In the genomic region with DNA sequence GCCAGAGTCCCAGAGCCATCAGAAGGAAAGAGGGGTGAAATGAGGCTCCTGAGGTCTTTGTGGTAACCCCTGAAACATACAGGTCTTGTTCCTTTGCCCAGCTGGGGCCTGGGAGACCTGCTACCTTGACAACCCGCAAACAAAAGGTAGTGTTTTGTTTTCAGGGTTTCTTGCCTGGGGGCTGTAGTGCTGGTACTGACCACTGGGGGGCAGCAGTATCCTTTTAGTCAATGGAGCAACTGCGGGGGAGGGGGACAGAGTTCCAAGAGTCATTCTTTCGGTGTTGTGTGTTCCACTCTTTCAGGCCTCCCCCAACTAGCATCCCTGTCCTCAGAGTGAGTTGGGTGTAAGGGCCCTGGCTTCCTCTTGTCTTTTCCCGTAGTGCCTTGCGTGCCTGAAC, we compare ENCODE assay signal across 7 mouse cellular contexts. TPM values are rescaled to one million over a fixed set of nuclear protein-coding genes. Genes with fewer than 3 reads are reported as not detected.
A peak's percentile ranks its signal among the peaks of the same experiment; 100 is the strongest.
DNase-seq lines count a peak whose midpoint lies in the region; ATAC-seq and TF ChIP-seq lines count a peak whose summit lies in the region.

No protein-coding gene starts in this region.

- peaks cover 34% of the 10 kb centered on the region for H3K4me1 ChIP-seq in hindbrain, postnatal 0 days (ENCODE audit: insufficient read depth, low read length)
- H3K4me1 ChIP-seq in midbrain, embryonic 11.5 days (ENCODE audit: control insufficient read depth, insufficient read depth, low read length), result peaks cover 20% of the 10 kb centered on the region
- H3K4me1 ChIP-seq in small intestine, adult 2 months (ENCODE audit: control insufficient read depth, insufficient read depth, insufficient read length, low read length), result peaks cover 51% of the 10 kb centered on the region

- 14% methylated on average over 5 of the region's 5 CpGs for WGBS in hindbrain, postnatal 0 days
- WGBS in midbrain, embryonic 11.5 days, result 23% methylated on average over 5 of the region's 5 CpGs
- WGBS in small intestine, adult 2 months, result 12% methylated on average over 5 of the region's 5 CpGs

- peak; percentile 81 for TF ChIP-seq CTCF in gastrocnemius, adult 2 months (IDR thresholded peaks at IDR 0.05)
- peak; percentile 94 for TF ChIP-seq CTCF in hindbrain, postnatal 0 days (IDR thresholded peaks at IDR 0.05; ENCODE audit: low read depth)
- TF ChIP-seq CTCF in small intestine, adult 2 months (IDR thresholded peaks at IDR 0.05; ENCODE audit: extremely low read depth, insufficient read length, insufficient replicate concordance, low read depth, low read length), result peak; percentile 88; the same call in 1 of the 2 replicates

- ATAC-seq in hindbrain, postnatal 0 days, result no peak
- no peak for ATAC-seq in midbrain, embryonic 11.5 days (ENCODE audit: low FRiP score)

- intact Hi-C loops in gastrocnemius, adult 2 months (cut with DNase I), result loop anchor here (2.0 kb wide), 1 partner anchor 70 kb away; no protein-coding TSS in a partner anchor
- intact Hi-C loops in left cerebral cortex, postnatal 4 days (cut with DNase I), result loop anchor here (5.0 kb wide), 1 partner anchor 33 kb away; no protein-coding TSS in a partner anchor

- H3K4me3 ChIP-seq in gastrocnemius, adult 2 months, result peak overlapping the region; percentile 22
- H3K4me3 ChIP-seq in hindbrain, postnatal 0 days (ENCODE audit: low read length), result peak overlapping the region; percentile 79
- H3K4me3 ChIP-seq in midbrain, embryonic 11.5 days (ENCODE audit: low read depth, low read length), result peak overlapping the region; percentile 79
- H3K4me3 ChIP-seq in small intestine, adult 2 months (ENCODE audit: low read depth, low read length), result peak overlapping the region; percentile 24; the same call in 1 of the 2 replicates

- peak overlapping the region; percentile 91 for H3K4me2 ChIP-seq in hindbrain, postnatal 0 days (ENCODE audit: low read depth, low read length)
- peak overlapping the region; percentile 97 for H3K4me2 ChIP-seq in midbrain, embryonic 11.5 days

- 0 out of 2 replicates have a peak, but pooled peaks have one; percentile 30 for TF ChIP-seq POLR2A in small intestine, adult 2 months (IDR thresholded peaks at IDR 0.05; ENCODE audit: low read depth, low read length)

- H3K27me3 ChIP-seq in hindbrain, postnatal 0 days (ENCODE audit: insufficient read depth, low read length), result no peaks in the 10 kb centered on the region
- no peaks in the 10 kb centered on the region for H3K27me3 ChIP-seq in midbrain, embryonic 11.5 days (ENCODE audit: control insufficient read depth, insufficient read depth, low read length)
- H3K27me3 ChIP-seq in small intestine, adult 2 months (ENCODE audit: control insufficient read depth, insufficient read depth, low read length), result no peaks in the 10 kb centered on the region

- H3K27ac ChIP-seq in gastrocnemius, adult 2 months, result no peak overlapping the region
- H3K27ac ChIP-seq in hindbrain, postnatal 0 days, result peak overlapping the region; percentile 91; the same call in 1 of the 2 replicates
- H3K27ac ChIP-seq in midbrain, embryonic 11.5 days (ENCODE audit: low read depth, low read length), result no peak overlapping the region
- H3K27ac ChIP-seq in small intestine, adult 2 months (ENCODE audit: insufficient read depth, low read depth, low read length), result peak overlapping the region; percentile 84

- peak overlapping the region; percentile 96 for H3K9ac ChIP-seq in hindbrain, postnatal 0 days (replicated peaks; ENCODE audit: low read length)
- peak overlapping the region; percentile 96 for H3K9ac ChIP-seq in midbrain, embryonic 11.5 days (ENCODE audit: low read length)

- DNase-seq in ZHBTc4 (ENCODE audit: low read depth, low spot score), result peak; percentile 94
- peak; percentile 95 to 98 for DNase-seq in cerebellum, postnatal 14 days
- DNase-seq in gastrocnemius, adult 2 months, result peak; percentile 82
- DNase-seq in hindbrain, postnatal 0 days (ENCODE audit: low spot score), result peak; percentile 91
- peak; percentile 91 for DNase-seq in left cerebral cortex, postnatal 4 days
- DNase-seq in midbrain, embryonic 11.5 days (ENCODE audit: low spot score, missing footprints), result peak; percentile 98

- H3K9me3 ChIP-seq in hindbrain, postnatal 0 days (ENCODE audit: low read length), result no peaks in the 10 kb centered on the region
- no peaks in the 10 kb centered on the region for H3K9me3 ChIP-seq in midbrain, embryonic 11.5 days (ENCODE audit: control insufficient read depth, low read length)

- H3K36me3 ChIP-seq in hindbrain, postnatal 0 days (ENCODE audit: insufficient read depth, low read length), result no peaks in the 10 kb centered on the region
- no peaks in the 10 kb centered on the region for H3K36me3 ChIP-seq in midbrain, embryonic 11.5 days (ENCODE audit: control insufficient read depth, insufficient read depth, low read length)
- no peaks in the 10 kb centered on the region for H3K36me3 ChIP-seq in small intestine, adult 2 months (ENCODE audit: control insufficient read depth, insufficient read depth, low read length)

RNA-seq across cellular contexts. Expression of gene Ralgds, which starts 1.6 kb away (rescaled TPM):
- total RNA-seq in gastrocnemius, adult 2 months (2021), result 10 to 100 TPM in 1 of 2 experiments, 1 to 10 TPM in 1; 9.9 to 10.1 TPM
- 263 and 266 TPM in 2 replicates for total RNA-seq in hindbrain, postnatal 0 days (2014; rRNA removed)
- 74.6 and 76.8 TPM in 2 replicates for polyA plus RNA-seq in hindbrain, postnatal 0 days (2015; fragmentation: Nextera tagmentation; extraction: Ambion mirVana)
- 100 to 1,000 TPM; 164 to 176 TPM for total RNA-seq in left cerebral cortex, postnatal 4 days (2021)
- polyA plus RNA-seq in midbrain, embryonic 11.5 days (2014; fragmentation: Nextera tagmentation; extraction: Ambion mirVana), result 45.8 and 48.8 TPM in 2 replicates
- polyA plus RNA-seq in small intestine, adult 2 months (2012; rRNA removed), result 51.2 and 110 TPM in 2 replicates

RNA-seq across cellular contexts. Expression of gene Gm10134, which starts 8.6 kb away (rescaled TPM):
- total RNA-seq in gastrocnemius, adult 2 months (2021), result under 1 TPM in 1 of 2 experiments, not detected in 1; 0.98 TPM
- total RNA-seq in hindbrain, postnatal 0 days (2014; rRNA removed), result not detected in 2 replicates
- 4.0 and 4.8 TPM in 2 replicates for polyA plus RNA-seq in hindbrain, postnatal 0 days (2015; fragmentation: Nextera tagmentation; extraction: Ambion mirVana)
- not detected for total RNA-seq in left cerebral cortex, postnatal 4 days (2021)
- polyA plus RNA-seq in midbrain, embryonic 11.5 days (2014; fragmentation: Nextera tagmentation; extraction: Ambion mirVana), result not detected in 2 replicates
- 0.57 TPM in 1 of 2 replicates, not detected in the other for polyA plus RNA-seq in small intestine, adult 2 months (2012; rRNA removed)

RNA-seq across cellular contexts. Expression of gene Gbgt1, which starts 17.8 kb away (rescaled TPM):
- 1 to 10 TPM in 1 of 2 experiments, under 1 TPM in 1; 0.56 to 1.1 TPM for total RNA-seq in gastrocnemius, adult 2 months (2021)
- 3.7 and 8.2 TPM in 2 replicates for total RNA-seq in hindbrain, postnatal 0 days (2014; rRNA removed)
- polyA plus RNA-seq in hindbrain, postnatal 0 days (2015; fragmentation: Nextera tagmentation; extraction: Ambion mirVana), result 1.5 and 1.7 TPM in 2 replicates
- 1 to 10 TPM; 2.5 to 2.6 TPM for total RNA-seq in left cerebral cortex, postnatal 4 days (2021)
- 0.10 and 0.25 TPM in 2 replicates for polyA plus RNA-seq in midbrain, embryonic 11.5 days (2014; fragmentation: Nextera tagmentation; extraction: Ambion mirVana)
- 4.7 and 4.8 TPM in 2 replicates for polyA plus RNA-seq in small intestine, adult 2 months (2012; rRNA removed)

RNA-seq across cellular contexts. Expression of gene Mrps2, which starts 46.6 kb away (rescaled TPM):
- 10 to 100 TPM; 21.2 to 25.5 TPM for total RNA-seq in gastrocnemius, adult 2 months (2021)
- total RNA-seq in hindbrain, postnatal 0 days (2014; rRNA removed), result 31.5 and 33.0 TPM in 2 replicates
- polyA plus RNA-seq in hindbrain, postnatal 0 days (2015; fragmentation: Nextera tagmentation; extraction: Ambion mirVana), result 39.2 and 42.6 TPM in 2 replicates
- 10 to 100 TPM; 38.5 to 39.2 TPM for total RNA-seq in left cerebral cortex, postnatal 4 days (2021)
- polyA plus RNA-seq in midbrain, embryonic 11.5 days (2014; fragmentation: Nextera tagmentation; extraction: Ambion mirVana), result 65.9 and 71.6 TPM in 2 replicates
- 16.4 and 21.0 TPM in 2 replicates for polyA plus RNA-seq in small intestine, adult 2 months (2012; rRNA removed)

RNA-seq across cellular contexts. Expression of gene 1700007K13Rik, which starts 48.4 kb away (rescaled TPM):
- under 1 TPM; 0.33 to 0.36 TPM for total RNA-seq in gastrocnemius, adult 2 months (2021)
- 2.8 and 8.6 TPM in 2 replicates for total RNA-seq in hindbrain, postnatal 0 days (2014; rRNA removed)
- polyA plus RNA-seq in hindbrain, postnatal 0 days (2015; fragmentation: Nextera tagmentation; extraction: Ambion mirVana), result 6.1 and 7.1 TPM in 2 replicates
- 1 to 10 TPM; 2.1 to 2.6 TPM for total RNA-seq in left cerebral cortex, postnatal 4 days (2021)
- 0.99 and 1.3 TPM in 2 replicates for polyA plus RNA-seq in midbrain, embryonic 11.5 days (2014; fragmentation: Nextera tagmentation; extraction: Ambion mirVana)
- polyA plus RNA-seq in small intestine, adult 2 months (2012; rRNA removed), result not detected in 2 replicates

Comparison
In these comparisons a context has a peak if more than half of its experiments do, and no peak if none do; other contexts are left out.
1. H3K27ac ChIP-seq: peak in hindbrain, postnatal 0 days (single experiment) and small intestine, adult 2 months (single experiment); none in gastrocnemius, adult 2 months (single experiment) and midbrain, embryonic 11.5 days (single experiment).
2. H3K4me3 ChIP-seq: peak in every context shown above with its lines; median percentile 79 in hindbrain, postnatal 0 days; 79 in midbrain, embryonic 11.5 days; 24 in small intestine, adult 2 months; 22 in gastrocnemius, adult 2 months.
3. RNA of gene Ralgds, which starts 1.6 kb away (total RNA-seq): 263 to 266 TPM in hindbrain, postnatal 0 days and 164 to 176 TPM in left cerebral cortex, postnatal 4 days; 9.9 to 10.1 TPM in gastrocnemius, adult 2 months; every median in the first group is over 10 times any median in the second.
4. Peak in every context shown above with its lines, with median percentiles within 50 percentile points of each other: DNase-seq and CTCF ChIP-seq.